Mouse (Mus musculus): Measurements from ENCODE around the gene Olfr692.

DNA sequence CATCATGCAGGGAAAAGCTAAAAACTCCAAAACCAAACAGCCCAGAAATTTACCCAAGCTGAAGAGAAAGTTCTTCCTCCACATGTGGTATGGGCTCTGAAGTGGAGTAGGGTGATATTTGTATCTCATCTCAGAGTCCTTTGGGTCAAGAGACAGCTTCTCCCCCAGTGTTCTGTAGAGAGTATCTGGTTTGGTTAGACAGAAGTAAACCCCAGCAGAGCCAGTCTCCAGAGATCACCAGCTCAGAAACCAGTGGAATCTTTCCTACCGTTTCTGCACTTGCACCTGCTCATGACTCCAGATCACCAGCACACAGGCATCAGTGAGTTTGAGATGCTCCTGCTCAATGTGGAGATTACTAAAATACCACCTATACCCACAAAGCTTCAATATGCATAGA is 34.0 kb upstream of the Olfr692 start, which contains the start of gene Olfr690:
- TF ChIP-seq POLR2A (IDR thresholded peaks at IDR 0.05; ENCODE audit: low read depth, low read length), result no peak
- TF ChIP-seq CTCF (IDR thresholded peaks at IDR 0.05; ENCODE audit: extremely low read depth, insufficient read length, insufficient replicate concordance, low read depth, low read length), result no peak
